Mouse (Mus musculus) C2C12 (cell line): ENCODE measurements around the gene Mta2. TPM values are rescaled to one million over a fixed set of nuclear protein-coding genes. Genes with fewer than 3 reads are reported as not detected.

Experiments
- H3K27me3 ChIP-seq: one replicate; pipeline ENCODE4 v1.6.1; 2011; ENCODE audit not compliant: control insufficient read depth, insufficient read depth, insufficient read length
- H3K36me3 ChIP-seq: one replicate; pipeline ENCODE4 v1.6.1; 2011; ENCODE audit not compliant: control insufficient read depth, insufficient read depth
- H3K4me3 ChIP-seq: one replicate; pipeline ENCODE4 v1.5.1; 2011; ENCODE audit warnings: mild to moderate bottlenecking, control low read depth; ENCODE audit not compliant: poor library complexity, insufficient read depth, severe bottlenecking
- H3K79me2 ChIP-seq: one replicate; pipeline ENCODE4 v1.6.1; 2011; ENCODE audit not compliant: control insufficient read depth, insufficient read depth
- H3K79me3 ChIP-seq: one replicate; pipeline ENCODE4 v1.6.1; 2011; ENCODE audit warnings: low read depth, control low read depth
- H3ac ChIP-seq: one replicate; pipeline ENCODE3; 2011; ENCODE audit warnings: low read depth; ENCODE audit not compliant: control insufficient read depth, insufficient read length
- CEBPB ChIP-seq: IDR thresholded peaks from one replicate; pipeline ENCODE4 v1.6.1; 2011; ENCODE audit warnings: low read depth, mild to moderate bottlenecking, control low read depth, moderate library complexity
- CTCF ChIP-seq: IDR thresholded peaks from one replicate; pipeline ENCODE4 v1.5.1; 2011; ENCODE audit not compliant: control insufficient read depth, insufficient read depth, insufficient read length
- FOSL1 ChIP-seq: IDR thresholded peaks from one replicate; pipeline ENCODE4 v1.8.0; 2011; ENCODE audit warnings: mild to moderate bottlenecking, low read length; ENCODE audit not compliant: poor library complexity, insufficient read depth, severe bottlenecking
- MAX ChIP-seq: IDR thresholded peaks from one replicate; pipeline ENCODE4 v1.6.1; 2011; ENCODE audit warnings: mild to moderate bottlenecking, control low read depth
- MYOD1 ChIP-seq: IDR thresholded peaks from one replicate; pipeline ENCODE4 v1.6.1; 2011; ENCODE audit warnings: low read depth; ENCODE audit not compliant: control insufficient read depth, insufficient read length
- MYOG ChIP-seq: IDR thresholded peaks from one replicate; pipeline ENCODE4 v1.6.1; 2011; ENCODE audit not compliant: control insufficient read depth, insufficient read length; ENCODE audit errors: extremely low read depth
- USF1 ChIP-seq: IDR thresholded peaks from one replicate; pipeline ENCODE4 v1.6.1; 2011; ENCODE audit warnings: low read depth, mild to moderate bottlenecking, control low read depth, moderate library complexity
- polyA plus RNA-seq: library from polyadenylated mRNA; unstranded; fragments of >200 nt; fragmentation: generic; extraction: Trizol; gene quantifications from one replicate; pipeline ENCODE4 v1.2.1, GENCODE M21; 2012; ENCODE audit warnings: missing spikeins

Gene Mta2
- polyA plus RNA-seq, 1 experiment: 109 TPM

- Histone ChIP-seq H3K4me3 (no peak overlapping the region), H3K79me3 (peaks cover 44% of the 10 kb centered on the region), H3ac (no peak overlapping the region), H3K79me2 (peaks cover 92% of the 10 kb centered on the region), H3K36me3 (peaks cover 17% of the 10 kb centered on the region), H3K27me3 (no peaks in the 10 kb centered on the region)
- TF ChIP-seq USF1 (no peak), MYOG (no peak), FOSL1 (no peak), CTCF (no peak), MYOD1 (no peak), MAX (no peak), CEBPB (no peak)
Observed at GRCm38 (mm10) chr19:8987816-8988215, 46.1 kb downstream of the Mta2 start.

- Histone ChIP-seq H3K79me2 (peaks cover 99% of the 10 kb centered on the region), H3K36me3 (peaks cover 24% of the 10 kb centered on the region), H3K27me3 (no peaks in the 10 kb centered on the region), H3K4me3 (peak overlapping the region; percentile 99), H3K79me3 (peaks cover 51% of the 10 kb centered on the region), H3ac (peak overlapping the region; percentile 60)
- TF ChIP-seq CTCF (no peak), MAX (no peak), FOSL1 (no peak), CEBPB (no peak), USF1 (no peak), MYOG (no peak), MYOD1 (no peak)
Observed at GRCm38 (mm10) chr19:8988346-8989065, 46.8 kb downstream of the Mta2 start.

- H3K36me3 ChIP-seq: peaks cover 30% of the 10 kb centered on the region
- no peaks in the 10 kb centered on the region for H3K27me3 ChIP-seq
- TF ChIP-seq CTCF (no peak), CEBPB (no peak)
- H3K79me2 ChIP-seq: peaks cover 100% of the 10 kb centered on the region
- H3ac ChIP-seq: peak within 1 kb of the TSS; percentile 99
- peak within 1 kb of the TSS; percentile 99 for H3K4me3 ChIP-seq
- peaks cover 57% of the 10 kb centered on the region for H3K79me3 ChIP-seq
Observed at GRCm38 (mm10) chr19:8989066-8989566, 47.4 kb downstream of the Mta2 start, which contains the start of gene Ahnak. Ahnak (plus strand) TSS chr19:8989284.

- H3K79me3 ChIP-seq: peaks cover 61% of the 10 kb centered on the region
- peaks cover 100% of the 10 kb centered on the region for H3K79me2 ChIP-seq
- peak overlapping the region; percentile 99 for H3K4me3 ChIP-seq
- peak overlapping the region; percentile 99 for H3ac ChIP-seq
- no peak for TF ChIP-seq FOSL1
- TF ChIP-seq CTCF: no peak
- no peak for TF ChIP-seq MYOG
- no peak for TF ChIP-seq MAX
- no peak for TF ChIP-seq MYOD1
- no peak for TF ChIP-seq USF1
- no peak for TF ChIP-seq CEBPB
- H3K36me3 ChIP-seq: peaks cover 33% of the 10 kb centered on the region
- H3K27me3 ChIP-seq: no peaks in the 10 kb centered on the region
Observed at GRCm38 (mm10) chr19:8989567-8990431, 48.1 kb downstream of the Mta2 start.

GRCm38 (mm10) chr19:8990432-8991102, 48.9 kb downstream of the Mta2 start:
- Histone ChIP-seq H3K4me3 (peak overlapping the region; percentile 99), H3K27me3 (no peaks in the 10 kb centered on the region), H3K79me3 (peaks cover 63% of the 10 kb centered on the region), H3ac (peak overlapping the region; percentile 73), H3K36me3 (peaks cover 37% of the 10 kb centered on the region), H3K79me2 (peaks cover 100% of the 10 kb centered on the region)
- peak; percentile 58 for TF ChIP-seq MAX
- TF ChIP-seq MYOD1: no peak
